Mouse (Mus musculus) mouse trophoblast stem cell (cell line): ENCODE data around the gene Slc22a23.

Experiments used
- in situ Hi-C, 2 experiments: fragments of 300-500 bp; cut with MseI, MboI; formaldehyde crosslinking; loops; 2 replicates in 1 of 2; 3 replicates in 1 of 2; pipeline ENCODE4 v1.15.1; 2025

The Slc22a23 gene

DNA sequence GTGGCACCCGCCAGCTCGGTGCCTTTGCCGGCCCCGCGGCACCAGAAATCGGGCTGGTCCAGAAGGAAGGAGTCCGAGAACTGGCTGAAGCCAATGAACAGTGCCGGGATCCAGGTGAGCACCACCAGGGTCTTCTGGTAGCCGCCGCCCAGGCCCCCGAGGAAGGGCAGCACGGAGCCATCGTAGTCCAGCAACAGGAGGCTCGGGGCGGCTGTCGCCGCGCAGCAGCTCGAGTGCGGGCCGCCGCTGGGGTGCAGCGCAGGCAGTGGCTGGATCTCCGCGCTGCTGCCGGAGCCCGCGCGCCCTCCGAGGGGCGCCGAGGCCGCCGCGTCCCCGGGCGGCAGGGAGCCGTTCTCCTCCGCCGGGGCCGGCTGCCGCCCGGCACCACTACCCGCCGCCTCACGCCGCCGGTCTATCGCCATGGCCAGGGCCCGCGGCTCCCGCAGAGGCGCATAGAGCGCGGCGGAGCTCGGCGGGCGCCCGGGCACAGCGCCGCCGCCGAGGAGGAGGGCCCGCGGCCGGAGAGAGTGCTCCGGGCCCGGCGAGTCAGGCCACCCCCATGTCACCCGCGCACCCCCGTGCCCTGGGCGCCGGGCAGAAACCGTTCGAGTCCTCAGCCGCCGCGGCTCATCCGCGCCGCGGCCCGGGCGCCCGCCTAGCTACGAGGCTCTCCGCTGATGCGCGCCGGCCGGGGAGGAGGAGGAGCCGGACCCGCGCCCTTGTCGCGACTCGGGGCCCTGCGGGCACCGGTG, 430 bp downstream of the Slc22a23 start:
- in situ Hi-C loops: loop anchor here in 1 of 2 experiments (10.0 kb wide), 1 partner anchor 290 kb away; no protein-coding TSS in a partner anchor

DNA sequence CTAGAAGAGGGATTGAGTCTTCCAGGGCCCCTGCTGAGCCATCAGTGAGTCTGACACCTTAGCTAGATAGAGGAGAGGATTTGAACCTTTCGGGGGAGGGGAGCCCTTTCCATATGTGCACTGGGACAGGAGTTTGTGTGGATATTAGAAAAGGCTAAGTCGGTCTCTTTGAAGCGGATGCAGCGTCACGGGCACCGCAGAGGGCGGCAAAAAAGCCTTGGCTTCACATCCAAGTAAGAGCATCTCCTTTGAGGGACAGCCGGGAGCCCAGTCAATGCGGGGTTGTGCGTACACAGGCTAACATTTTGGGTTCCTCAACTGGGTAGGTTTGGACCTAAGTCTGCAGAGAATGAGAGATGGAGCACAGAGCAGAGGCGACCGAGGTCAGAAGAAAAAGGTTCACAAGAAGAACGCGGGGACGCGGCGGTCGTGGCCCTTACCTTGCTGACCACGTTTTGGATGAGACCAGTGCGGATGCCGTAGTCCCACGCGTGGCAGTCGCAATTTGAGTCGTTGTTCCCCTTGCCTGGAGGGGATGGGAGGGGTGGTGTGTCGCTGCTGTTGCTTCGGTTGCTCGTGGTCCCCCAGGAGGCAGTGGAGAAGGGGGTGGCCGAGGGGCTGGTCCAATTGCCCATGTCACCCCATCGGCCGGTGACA, 1.1 kb downstream of the Slc22a23 start:
- in situ Hi-C loops: loop anchor here in 1 of 2 experiments (10.0 kb wide), 1 partner anchor 291 kb away; no protein-coding TSS in a partner anchor

DNA sequence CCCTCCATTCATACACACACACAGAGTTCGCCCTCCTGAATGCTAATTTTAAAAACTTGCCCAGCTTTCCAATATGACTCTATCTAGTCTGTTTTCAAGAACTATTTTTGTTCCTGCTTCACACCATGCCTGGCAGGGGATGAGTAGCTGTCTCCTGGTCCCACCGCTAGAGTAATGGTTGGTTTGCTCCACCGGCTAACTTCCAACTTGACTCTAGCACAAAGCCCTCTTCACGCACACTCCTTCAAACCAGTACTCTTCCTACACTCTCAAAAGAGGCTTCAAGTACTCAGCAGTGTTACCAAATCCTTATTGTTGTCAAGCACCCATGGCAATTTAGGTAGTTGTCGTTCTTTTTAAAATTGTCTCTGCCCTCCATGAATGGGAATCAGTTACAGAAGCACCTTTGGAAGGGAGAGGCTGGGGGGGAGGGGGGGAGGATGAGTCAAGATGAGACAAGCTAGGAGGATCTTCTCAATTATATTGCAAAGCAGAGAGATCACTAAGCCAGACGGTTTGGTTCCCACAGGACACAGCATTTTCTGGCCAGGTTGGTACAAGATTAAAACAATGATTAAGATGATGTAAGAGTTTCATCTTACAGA, 2.6 kb downstream of the Slc22a23 start:
- in situ Hi-C loops: loop anchor here in 1 of 2 experiments (10.0 kb wide), 1 partner anchor 292 kb away; no protein-coding TSS in a partner anchor

DNA sequence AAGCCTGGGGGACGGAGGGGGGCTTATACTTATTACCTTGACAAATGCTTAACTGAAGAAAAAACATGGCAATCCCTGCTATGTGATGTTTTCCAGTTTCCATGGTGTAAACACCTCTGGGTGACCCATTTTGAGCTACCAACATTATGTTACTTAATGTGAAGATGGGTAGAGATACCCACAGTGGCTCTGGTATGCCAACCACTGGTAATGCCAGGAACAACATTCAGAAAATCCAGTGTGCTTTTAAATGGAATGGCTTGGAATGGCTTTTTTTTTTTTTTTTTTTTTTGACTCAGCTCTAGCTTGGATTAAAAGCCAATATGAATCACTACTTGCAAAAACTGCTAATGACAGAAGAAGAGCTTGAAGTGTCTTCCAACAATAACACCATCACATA, 8.1 kb downstream of the Slc22a23 start:
- in situ Hi-C loops: loop anchor here in 1 of 2 experiments (10.0 kb wide), 1 partner anchor 152 kb away; no protein-coding TSS in a partner anchor

DNA sequence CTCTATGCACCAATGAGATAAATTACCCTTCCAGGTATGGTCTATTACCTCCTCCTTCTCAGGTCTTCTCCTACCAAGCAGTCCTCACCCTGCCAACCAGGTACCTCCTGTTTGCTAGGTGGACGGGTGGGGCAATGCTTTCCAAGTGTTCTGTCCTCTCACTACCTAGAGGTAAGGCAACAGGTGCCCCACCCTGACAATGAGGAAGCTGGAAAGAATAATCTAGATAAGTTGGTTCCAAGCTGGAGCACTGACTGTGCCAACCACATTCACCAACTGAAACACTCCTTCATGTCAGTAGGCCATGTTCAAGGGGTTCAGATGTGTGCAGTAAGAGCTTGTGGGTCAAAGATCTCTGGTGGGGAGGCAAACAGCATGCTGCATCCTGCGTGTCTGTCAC, 10.1 kb downstream of the Slc22a23 start:
- in situ Hi-C loops: loop anchor here in 1 of 2 experiments (10.0 kb wide), 1 partner anchor 150 kb away; no protein-coding TSS in a partner anchor

DNA sequence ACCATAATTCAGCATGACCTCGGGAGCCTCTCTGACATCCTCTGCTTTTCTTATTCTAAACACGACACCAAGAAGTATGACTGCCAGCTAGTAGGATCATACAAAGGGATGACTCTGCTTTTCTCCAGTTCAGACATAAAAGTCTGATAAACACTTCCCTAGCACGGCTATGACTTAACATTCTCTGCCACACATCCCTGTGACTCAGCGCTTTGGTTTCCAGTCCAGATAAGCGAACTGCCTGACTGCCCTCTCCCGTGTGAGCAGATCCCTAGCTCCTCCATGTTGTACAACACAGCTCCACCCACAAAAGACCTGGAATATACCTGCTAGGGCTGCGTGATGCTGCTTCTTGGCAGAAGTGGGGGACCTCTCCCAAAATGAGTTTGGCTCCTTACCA, 12.2 kb downstream of the Slc22a23 start:
- in situ Hi-C loops: loop anchor here in 1 of 2 experiments (10.0 kb wide), 1 partner anchor 148 kb away; no protein-coding TSS in a partner anchor

DNA sequence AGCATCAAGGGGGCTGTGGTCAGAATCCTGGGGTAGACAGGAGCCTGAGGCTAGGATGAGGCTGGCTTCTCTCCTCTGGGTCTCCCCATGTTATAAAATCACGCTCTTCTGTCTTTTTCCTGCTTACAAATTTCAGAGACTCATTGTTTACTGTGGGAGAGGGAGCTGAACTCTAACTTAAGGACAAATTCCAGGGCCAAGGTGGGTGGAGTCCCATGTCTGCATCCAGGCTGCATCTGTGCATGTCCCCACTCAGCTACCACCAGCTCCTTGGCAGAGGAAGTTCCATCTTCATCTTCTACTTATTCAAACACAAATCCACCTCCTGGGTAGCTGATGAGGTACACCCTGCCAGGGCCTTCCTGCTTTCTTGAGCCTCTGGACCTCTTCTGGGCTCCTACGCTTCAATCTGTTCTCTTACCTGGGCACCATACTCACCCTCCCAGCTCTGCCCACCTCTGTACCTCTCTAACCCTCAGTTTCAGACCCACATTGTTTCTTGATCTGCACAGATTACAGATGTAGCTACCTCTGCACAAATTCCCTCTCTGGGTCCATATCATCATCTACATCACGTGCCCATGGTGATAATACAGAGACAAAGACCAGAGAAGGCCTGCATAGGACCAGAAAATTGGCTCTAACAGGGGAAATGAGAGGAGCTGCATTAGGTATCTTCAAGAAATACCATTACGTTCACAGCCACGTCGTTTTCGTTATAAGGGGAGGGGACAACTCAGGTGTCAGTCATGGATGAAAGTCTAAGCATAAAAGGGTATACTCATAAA, 13.4 kb downstream of the Slc22a23 start:
- in situ Hi-C loops: loop anchor here in 1 of 2 experiments (10.0 kb wide), 1 partner anchor 147 kb away; no protein-coding TSS in a partner anchor

DNA sequence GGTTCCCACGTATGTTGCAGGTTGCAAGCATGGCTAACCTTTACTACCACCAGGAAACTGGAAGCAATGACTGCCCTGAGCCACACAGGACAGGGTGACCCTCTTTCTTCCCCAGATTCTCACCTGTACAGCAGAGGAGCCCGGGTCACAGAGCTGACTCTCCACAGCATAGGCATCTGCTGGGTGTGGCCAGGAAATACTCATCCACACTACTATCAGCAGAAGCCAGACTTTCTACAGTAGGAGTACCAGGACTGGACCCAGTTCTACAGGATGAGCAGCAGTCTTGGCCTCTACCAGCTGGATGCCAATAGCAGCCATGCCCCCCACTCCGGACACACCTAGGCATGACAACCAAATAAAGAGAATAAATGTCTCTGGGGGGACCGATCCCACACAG, 15.4 kb downstream of the Slc22a23 start:
- in situ Hi-C loops: no loop called here

DNA sequence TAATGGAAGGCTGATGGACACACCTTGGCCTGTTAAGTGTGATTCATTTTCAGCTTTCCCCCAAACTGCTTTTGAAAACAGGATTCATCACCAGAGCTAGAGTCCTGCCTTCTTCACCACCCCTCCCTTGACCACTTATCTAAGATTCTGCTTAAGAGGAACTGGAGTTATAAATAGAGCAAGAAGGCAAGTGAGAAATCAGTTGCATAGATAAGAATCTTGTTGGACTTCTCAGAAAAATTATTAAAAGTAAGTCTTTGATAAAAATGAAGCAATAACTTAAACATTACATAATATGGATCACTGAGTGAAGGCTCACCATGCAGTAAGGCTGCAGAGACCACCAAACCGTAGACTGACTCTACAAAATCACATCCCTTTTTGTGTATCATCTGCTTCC, 18.0 kb downstream of the Slc22a23 start:
- in situ Hi-C loops: no loop called here

DNA sequence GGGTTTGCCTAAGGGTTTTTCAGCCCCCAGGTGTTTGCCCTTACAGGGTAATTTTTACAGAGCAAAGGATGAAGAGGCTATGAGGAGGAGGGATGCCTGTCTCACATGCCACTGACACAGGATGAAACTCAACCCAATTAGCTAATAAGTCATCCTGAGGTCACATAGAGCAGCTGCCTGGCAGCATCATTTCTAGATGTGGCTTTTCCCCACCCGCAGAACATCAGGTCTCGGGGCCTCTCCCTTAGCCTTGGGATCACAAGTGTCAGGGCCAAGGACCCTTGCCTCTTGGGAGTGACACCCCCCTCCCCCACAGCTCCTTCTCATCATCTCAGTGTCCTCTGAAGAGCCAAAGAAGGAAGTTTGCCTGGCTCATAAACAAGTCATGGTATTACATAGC, 21.6 kb downstream of the Slc22a23 start:
- in situ Hi-C loops: no loop called here

DNA sequence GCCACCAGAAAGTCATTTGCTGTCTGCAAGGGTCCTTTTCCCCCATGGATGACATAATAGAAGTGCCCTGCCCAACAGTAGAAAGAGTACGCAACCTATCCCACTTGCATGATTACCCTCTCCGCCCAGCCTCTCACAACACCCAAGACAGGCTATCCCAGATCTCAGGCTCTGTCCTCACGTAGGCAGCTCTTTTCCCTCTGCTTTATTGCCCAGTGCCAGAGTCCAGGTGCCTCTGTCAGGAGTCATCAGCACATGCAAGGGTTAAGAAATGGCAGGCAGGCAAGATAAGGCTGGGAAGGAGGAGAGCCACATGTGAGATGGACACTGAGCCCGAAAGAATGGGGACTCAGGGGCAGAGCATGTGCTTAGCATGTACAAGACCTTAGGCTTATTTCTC, 24.5 kb downstream of the Slc22a23 start:
- in situ Hi-C loops: no loop called here

DNA sequence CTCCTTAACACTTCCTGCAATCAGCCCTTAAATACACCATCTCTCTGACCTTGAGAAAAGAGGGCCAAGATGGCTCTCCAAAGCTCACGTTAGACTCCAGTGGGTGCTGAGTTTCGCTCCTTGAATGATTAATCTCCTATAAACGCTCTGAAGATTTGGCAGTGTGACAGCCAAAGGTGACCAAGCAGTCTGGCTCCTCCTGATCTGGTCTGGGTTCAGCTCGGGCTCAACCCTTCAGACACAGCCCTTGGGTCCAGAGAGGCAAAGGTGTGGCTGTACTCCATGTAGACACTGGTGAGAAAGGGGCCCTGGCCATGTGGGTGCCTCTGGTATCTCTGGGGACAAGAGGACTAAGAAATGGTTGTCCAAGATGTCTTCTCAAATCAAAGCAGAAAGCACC, 27.9 kb downstream of the Slc22a23 start:
- in situ Hi-C loops: no loop called here

DNA sequence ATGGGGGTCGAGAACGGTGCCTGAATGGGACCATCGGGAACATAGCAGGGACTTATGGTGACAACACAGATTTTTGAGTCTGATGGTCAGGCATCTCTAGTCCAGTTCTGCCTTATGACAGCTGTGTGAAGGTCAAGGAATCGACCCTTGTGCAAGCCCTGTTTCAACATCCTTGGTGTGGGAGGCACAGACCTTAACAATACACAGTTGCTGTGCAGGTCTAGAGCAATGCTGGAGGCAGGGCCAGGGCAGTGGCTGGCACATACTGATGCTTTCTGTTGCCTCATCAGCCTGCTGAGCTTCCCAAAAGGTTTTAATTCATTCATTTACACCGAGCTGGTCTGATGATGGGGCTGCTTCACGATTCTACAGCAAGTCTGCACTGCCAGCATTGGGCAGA, 28.5 kb downstream of the Slc22a23 start:
- in situ Hi-C loops: no loop called here

DNA sequence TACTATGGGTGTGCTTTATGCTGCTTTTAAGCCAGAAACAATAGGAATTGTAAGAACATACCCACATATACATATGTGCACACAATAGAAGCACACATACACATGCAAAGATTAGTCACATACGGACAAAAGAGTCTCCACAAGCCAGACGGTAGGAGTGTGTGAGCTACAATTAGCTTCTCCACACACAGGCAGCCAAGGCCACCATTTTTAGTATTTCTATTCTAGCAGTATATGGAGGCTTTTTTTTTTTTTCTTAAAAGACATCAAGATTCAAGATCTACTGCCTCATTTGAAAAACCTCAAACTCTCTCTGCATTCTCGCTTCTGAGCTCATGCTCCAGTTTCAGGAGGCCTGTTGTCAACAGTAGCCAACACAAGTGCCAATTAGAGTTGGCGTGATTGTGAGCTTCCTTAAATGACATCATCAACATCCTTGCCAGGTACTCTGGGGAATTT, 31.9 kb downstream of the Slc22a23 start:
- in situ Hi-C loops: no loop called here

DNA sequence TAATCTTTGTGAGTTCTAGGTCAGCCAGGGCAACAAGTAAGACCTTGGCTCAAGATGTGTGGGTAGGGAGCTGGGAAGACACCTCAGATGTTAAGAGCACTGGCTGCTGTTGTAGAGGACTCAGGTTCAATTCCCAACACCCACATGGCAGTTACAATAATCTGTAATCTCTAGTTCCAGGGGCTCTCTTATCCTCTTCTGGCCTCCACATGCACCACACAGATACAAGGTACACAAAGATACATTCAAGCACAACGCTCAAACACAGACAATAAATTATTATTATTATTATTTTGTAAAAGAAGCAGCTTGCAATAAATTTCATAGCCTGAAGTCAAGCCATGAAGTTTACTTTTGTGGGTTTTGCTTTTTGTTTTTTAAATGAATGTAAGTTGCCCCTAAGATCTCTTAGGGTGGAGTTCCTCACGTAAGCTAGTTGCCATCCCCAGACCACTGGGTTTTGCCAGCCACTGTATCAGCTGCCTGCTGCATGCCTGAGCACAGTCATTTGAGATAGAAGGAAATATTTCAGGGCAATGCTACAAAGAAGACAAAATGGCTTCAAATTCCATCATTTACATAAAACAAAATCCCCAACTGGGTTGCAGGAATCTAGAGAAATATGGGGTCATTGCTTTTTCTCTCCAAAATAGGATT, 32.5 kb downstream of the Slc22a23 start:
- in situ Hi-C loops: no loop called here

DNA sequence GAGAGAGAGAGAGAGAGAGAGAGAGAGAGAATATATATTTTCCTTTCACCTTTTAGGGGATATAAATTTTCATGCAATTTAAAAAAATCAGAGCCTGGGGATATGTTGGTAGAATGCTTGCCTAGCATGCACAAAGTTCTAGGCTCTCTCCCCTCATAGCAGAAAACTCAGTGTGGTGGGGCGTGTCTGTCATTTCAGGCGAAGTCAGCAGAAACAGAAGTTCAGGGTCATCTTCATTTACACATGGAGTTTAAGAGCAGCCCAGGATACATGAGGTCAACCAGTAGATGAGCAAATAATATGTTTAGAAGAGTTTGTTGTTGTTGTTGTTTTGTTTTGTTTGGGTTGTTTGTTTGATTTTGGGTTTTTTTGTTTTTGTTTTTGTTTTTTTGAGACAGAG, 33.4 kb downstream of the Slc22a23 start:
- in situ Hi-C loops: no loop called here

DNA sequence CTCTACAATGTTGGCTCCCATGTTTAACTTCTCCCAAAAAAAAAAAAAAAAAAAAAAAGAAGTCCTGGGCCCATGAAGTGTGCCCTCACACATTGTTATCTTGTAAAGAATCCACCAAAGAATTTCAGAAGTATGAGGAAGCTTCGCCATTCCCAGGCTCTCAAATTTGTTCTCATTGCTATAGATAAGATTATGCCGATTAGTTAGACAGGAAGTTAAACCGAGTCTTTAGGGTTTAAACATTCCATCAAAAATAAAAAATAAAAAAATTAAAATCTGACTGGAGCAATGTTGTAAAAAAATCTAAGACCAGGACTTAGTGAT, 36.4 kb downstream of the Slc22a23 start:
- in situ Hi-C loops: no loop called here

DNA sequence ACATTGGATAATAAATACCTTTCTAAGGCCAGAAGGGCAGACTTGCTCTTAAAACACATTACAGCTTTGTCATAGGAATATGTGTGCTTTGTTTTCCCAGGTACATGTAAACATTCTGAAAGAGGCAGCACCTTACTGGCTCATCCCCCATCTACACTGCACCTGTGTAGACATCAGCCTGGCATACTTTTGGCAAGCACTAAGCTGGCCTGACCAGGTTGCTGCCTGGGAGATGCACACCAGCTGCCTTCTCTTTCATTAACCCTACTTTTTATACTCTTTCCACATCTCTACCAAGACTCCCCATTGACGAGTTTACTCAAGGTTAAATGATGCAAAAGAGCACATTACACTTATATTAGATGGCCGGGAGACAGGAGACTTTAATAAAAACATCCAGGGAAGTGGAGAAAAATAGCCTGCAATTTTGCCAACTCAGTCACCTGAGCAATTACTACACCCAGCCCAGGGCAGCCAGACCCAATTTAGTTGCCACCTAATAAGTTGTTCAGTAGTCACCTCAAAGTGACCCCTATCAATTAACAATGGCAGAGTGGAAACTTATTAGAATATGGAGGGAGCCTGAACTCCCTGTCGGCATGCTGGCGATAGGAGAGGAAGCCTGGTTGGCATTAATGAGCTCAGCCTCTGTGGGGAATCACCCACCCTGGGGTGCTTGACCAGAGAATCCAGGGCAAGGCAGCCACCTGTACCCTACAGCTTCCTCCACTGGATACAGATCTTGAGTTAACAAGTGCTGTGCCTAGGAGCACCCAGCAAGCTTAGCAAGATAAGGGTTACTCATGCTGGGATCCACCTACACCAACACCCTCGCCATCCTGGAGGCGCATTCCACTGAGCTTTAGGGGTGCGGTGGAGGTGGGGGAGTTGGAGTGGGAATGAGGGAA, 37.0 kb downstream of the Slc22a23 start:
- in situ Hi-C loops: no loop called here

DNA sequence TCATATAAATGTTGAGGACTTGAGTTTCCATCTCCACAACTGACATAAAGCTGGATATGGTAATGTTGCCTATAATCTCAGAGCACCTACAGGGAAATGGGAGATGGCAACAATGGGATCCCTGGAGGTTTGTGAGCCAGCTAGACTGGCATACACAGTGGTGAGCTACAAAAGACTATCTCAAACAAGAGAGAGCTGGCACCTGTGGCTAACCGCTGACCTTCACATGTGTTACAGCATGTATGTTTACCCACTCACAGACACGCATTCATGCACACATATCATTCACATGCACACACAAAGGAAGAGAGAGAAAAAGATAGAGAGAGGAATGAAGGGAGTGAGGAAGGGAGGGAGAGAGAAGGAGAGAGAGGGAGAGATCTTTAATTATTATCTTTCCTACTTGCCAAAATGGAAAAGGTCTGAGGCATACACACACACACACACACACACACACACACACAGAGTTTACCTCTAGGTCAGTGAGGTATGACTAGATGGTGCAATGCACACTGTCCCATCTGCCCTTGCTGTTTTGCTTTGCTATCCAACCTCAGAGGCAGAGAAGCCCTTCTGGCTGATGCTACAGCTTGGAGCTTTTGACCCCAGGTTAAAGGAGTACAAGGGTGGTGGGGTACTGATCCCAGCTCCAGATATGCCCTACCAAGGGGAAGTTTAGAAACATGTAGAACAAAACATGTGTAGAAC, 38.9 kb downstream of the Slc22a23 start:
- in situ Hi-C loops: no loop called here
